Mouse (Mus musculus) B cell, adult 62 days (primary cell): ENCODE measurements around the gene Trem2. TPM values are rescaled to one million over a fixed set of nuclear protein-coding genes. Genes with fewer than 3 reads are reported as not detected.

ENCODE experiments used
- total RNA-seq: library from RNA; stranded (reverse); gene quantifications from 4 replicates; pipeline ENCODE4 v1.2.4, GENCODE M21; 2023

Gene Trem2
- total RNA-seq = not detected in 4 replicates

GRCm38 (mm10) chr17:48346231-48346630 is at the start of gene Trem2:
Gene Trem2 (plus strand): TSS chr17:48346401.

GRCm38 (mm10) chr17:48299203-48299602 is 47.0 kb upstream of the Trem2 start, which contains the start of gene Treml2:
Gene Treml2 (plus strand): TSS chr17:48299498.

GRCm38 (mm10) chr17:48315905-48316579 is 30.2 kb upstream of the Trem2 start, which contains the start of gene B430306N03Rik:
Gene B430306N03Rik (plus strand): TSS chr17:48316141.

GRCm38 (mm10) chr17:48359616-48360015 is 13.4 kb downstream of the Trem2 start, which contains the start of gene Treml1:
Gene Treml1 (plus strand): TSS chr17:48359916.

Other genes starting within 250 kb of the Trem2 start
- gene 9830107B12Rik, start 200.1 kb upstream of the Trem2 start, total RNA-seq = 0.30 to 0.60 TPM (median 0.32 TPM) in 3 of 4 replicates, not detected in the other
- gene A530064D06Rik, start 179.1 kb upstream of the Trem2 start, total RNA-seq = 0.72 to 1.5 TPM in 2 of 4 replicates, not detected in the others
- gene Trem1, start 113.6 kb upstream of the Trem2 start, total RNA-seq = 1.7 to 2.2 TPM (median 2.1 TPM) in 4 replicates
- not detected in 4 replicates for gene Trem3, start 98.6 kb upstream of the Trem2 start, total RNA-seq
- 1.4 to 4.1 TPM (median 3.5 TPM) in 4 replicates for gene Treml4, start 82.1 kb upstream of the Trem2 start, total RNA-seq
- 174 to 186 TPM (median 177 TPM) in 4 replicates for gene Treml2, start 46.9 kb upstream of the Trem2 start, total RNA-seq
- 7.4 to 11.3 TPM (median 9.5 TPM) in 4 replicates for gene B430306N03Rik, start 30.3 kb upstream of the Trem2 start, total RNA-seq
- gene Treml1, start 13.5 kb downstream of the Trem2 start, total RNA-seq = 0.49 TPM in 1 of 4 replicates, not detected in the others
- 86.8 to 106 TPM (median 101 TPM) in 4 replicates for gene Nfya, start 63.5 kb downstream of the Trem2 start, total RNA-seq
- gene Oard1, start 63.6 kb downstream of the Trem2 start, total RNA-seq = 36.9 to 47.5 TPM (median 43.1 TPM) in 4 replicates
- 0.42 to 0.70 TPM (median 0.69 TPM) in 3 of 4 replicates, not detected in the other for gene Apobec2, start 86.5 kb downstream of the Trem2 start, total RNA-seq
- not detected in 4 replicates for gene Tspo2, start 105.1 kb downstream of the Trem2 start, total RNA-seq
- gene Unc5cl, start 108.5 kb downstream of the Trem2 start, total RNA-seq = 3.3 to 6.2 TPM (median 4.7 TPM) in 4 replicates